Mouse (Mus musculus): ENCODE results near the gene Abtb1. TPM values are rescaled to one million over a fixed set of nuclear protein-coding genes. Genes with fewer than 3 reads are reported as not detected.

The Abtb1 gene
- polyA plus RNA-seq, 1 experiment from 2014 or later, result 23.9 TPM

DNA sequence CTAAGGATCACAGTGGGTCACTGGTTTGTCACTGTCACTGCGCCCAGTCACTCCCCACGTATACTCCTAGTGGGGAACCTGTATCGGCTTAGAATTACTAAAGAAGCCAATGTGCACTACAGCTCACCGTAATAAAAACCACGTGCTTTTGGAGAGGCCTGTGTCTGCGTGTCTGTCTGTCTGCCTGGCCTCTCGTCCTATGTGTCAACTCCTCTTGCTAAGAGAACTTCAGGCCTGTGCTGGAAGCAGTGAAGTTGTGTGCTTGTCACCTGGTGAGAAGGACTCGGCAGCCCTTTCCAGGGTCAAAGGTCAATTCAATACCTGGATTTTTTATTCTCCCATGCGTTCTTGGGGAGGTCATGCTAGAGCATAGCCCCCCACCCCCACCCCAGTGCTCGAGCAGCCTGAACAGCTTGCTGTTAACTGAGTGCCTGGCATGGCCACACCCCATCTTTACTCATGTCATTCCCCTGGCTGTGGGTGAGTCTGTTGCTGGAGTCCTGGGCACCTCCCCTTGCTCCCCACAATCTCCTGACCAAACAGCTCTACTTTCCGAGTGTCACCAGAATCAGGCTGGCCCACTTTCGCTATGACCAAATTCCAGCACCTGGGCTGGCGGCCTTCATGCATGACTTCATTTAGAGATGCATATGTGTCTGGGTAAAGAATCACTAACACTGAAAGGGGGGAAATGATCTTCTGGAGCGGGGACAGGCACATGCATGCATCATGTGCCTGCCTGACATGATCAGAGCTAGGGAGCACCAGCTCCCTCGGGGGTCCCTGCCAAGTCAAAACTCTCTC, 13.4 kb downstream of the Abtb1 start:
- Histone ChIP-seq H3K27ac (ENCODE audit: low read depth, low read length) (no peak overlapping the region), H3K4me2 (replicated peaks; ENCODE audit: low read depth) (no peak overlapping the region), H3K27me3 (replicated peaks; ENCODE audit: control insufficient read depth, insufficient read depth, low read length) (no peaks in the 10 kb centered on the region), H3K4me1 (replicated peaks; ENCODE audit: control insufficient read depth, insufficient read depth, low read length) (no peaks in the 10 kb centered on the region), H3K36me3 (ENCODE audit: control insufficient read depth, insufficient read depth) (peaks cover 8% of the 10 kb centered on the region; the same call in 1 of the 2 replicates), H3K4me3 (ENCODE audit: low read depth, low read length) (no peak overlapping the region), H3K9ac (ENCODE audit: low read depth, low read length) (no peak overlapping the region), H3K9me3 (ENCODE audit: control insufficient read depth) (no peaks in the 10 kb centered on the region)
- no peak for ATAC-seq
- no peak for TF ChIP-seq CTCF (IDR thresholded peaks at IDR 0.05; ENCODE audit: low read depth)
- WGBS, result 61% methylated on average over 15 of the region's 15 CpGs

DNA sequence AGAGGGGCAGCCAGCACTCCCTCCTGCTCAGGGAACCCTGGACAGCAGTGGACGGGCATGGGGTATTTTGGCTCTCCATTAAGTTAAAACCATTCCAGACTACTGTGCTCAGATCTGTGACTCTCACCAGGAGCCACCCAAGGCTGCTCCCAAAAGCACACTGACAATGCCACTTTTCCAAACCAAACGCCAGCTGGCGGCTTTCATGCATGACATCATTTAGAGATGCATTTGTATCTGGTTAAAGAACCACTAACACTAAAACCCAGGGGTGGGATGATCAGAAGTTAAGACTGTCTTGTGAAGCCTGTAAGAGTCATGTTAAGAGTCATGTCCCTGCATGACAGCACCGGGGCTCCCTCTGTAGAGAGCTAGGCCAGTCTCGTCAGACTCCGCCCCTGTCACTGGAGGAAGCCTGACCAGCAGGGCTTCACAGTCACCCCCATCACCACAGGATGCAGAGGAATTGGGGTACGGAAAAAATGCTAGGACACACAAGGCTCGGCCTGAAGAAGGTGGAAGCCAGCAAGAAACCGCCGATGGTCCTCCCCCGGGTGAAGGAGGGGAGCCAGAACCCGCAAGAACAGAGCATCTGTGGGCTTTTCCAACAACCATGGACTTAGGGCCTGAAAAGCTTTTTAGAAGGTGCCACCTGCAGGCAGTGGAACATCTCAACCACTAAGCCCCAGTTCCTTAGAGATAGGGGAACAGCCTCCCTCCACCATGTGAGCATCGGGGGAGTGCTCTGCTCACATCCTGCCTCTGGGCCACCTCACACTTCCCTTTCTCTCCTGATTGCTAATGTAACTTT, 14.2 kb downstream of the Abtb1 start:
- Histone ChIP-seq H3K4me3 (ENCODE audit: low read depth, low read length) (no peak overlapping the region), H3K27me3 (replicated peaks; ENCODE audit: control insufficient read depth, insufficient read depth, low read length) (no peaks in the 10 kb centered on the region), H3K9me3 (ENCODE audit: control insufficient read depth) (no peaks in the 10 kb centered on the region), H3K9ac (ENCODE audit: low read depth, low read length) (no peak overlapping the region), H3K4me1 (replicated peaks; ENCODE audit: control insufficient read depth, insufficient read depth, low read length) (no peaks in the 10 kb centered on the region), H3K27ac (ENCODE audit: low read depth, low read length) (no peak overlapping the region), H3K36me3 (ENCODE audit: control insufficient read depth, insufficient read depth) (peaks cover 11% of the 10 kb centered on the region; the same call in 1 of the 2 replicates), H3K4me2 (replicated peaks; ENCODE audit: low read depth) (no peak overlapping the region)
- WGBS, result 69% methylated on average over 13 of the region's 13 CpGs
- TF ChIP-seq CTCF (IDR thresholded peaks at IDR 0.05; ENCODE audit: low read depth), result 0 out of 2 replicates have a peak, but pooled peaks have one; percentile 10
- no peak for ATAC-seq

DNA sequence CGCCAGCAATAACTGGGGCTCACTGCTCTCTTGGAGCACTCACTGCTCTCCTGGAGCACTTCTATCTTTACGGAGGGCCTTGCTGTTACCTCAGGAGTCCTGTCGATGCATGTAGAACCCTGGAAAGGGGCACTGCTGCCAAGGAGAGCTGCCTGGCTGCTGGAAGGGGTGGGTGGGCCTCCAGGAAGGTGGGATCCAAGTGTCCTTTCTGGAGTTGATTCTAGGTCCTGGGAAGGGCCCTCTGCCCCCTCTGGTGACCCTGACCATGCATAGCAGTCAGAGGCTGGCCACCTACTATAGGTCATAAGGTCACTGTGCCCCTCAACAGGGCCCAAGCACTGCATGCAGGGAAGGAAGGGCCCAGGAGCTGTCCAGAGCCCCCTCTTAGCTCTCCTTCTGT, 14.8 kb downstream of the Abtb1 start:
- no peak overlapping the region for H3K4me3 ChIP-seq (ENCODE audit: low read depth, low read length)
- no peak overlapping the region for H3K9ac ChIP-seq (ENCODE audit: low read depth, low read length)
- H3K27ac ChIP-seq (ENCODE audit: low read depth, low read length), result no peak overlapping the region
- no peak for TF ChIP-seq CTCF (IDR thresholded peaks at IDR 0.05; ENCODE audit: low read depth)
- H3K4me2 ChIP-seq (replicated peaks; ENCODE audit: low read depth), result no peak overlapping the region
- peaks cover 15% of the 10 kb centered on the region; the same call in 1 of the 2 replicates for H3K36me3 ChIP-seq (ENCODE audit: control insufficient read depth, insufficient read depth)
- H3K9me3 ChIP-seq (ENCODE audit: control insufficient read depth), result no peaks in the 10 kb centered on the region
- no peaks in the 10 kb centered on the region for H3K27me3 ChIP-seq (replicated peaks; ENCODE audit: control insufficient read depth, insufficient read depth, low read length)
- WGBS, result 74% methylated on average over 3 of the region's 3 CpGs
- ATAC-seq, result no peak
- H3K4me1 ChIP-seq (replicated peaks; ENCODE audit: control insufficient read depth, insufficient read depth, low read length), result no peaks in the 10 kb centered on the region

DNA sequence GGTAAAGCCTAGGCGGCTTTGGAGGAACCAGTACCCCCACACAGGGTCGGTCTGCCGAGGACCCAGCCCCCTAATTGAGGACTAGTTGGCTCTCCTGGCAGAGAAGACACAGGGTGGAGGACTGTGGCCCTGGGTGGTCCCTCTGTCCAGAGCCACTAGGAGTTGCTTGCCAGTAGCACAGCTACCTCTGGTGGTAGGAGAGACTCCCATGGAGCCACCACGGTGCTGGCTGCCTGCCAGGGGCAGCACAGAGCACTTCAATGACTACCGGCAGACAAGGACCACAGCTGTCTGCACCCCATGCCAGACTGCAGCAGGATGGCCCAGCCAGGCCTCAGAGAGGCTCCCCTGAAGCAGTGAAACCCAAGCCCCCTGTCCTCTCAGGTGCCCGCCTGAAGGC, 15.2 kb downstream of the Abtb1 start:
- ATAC-seq, result no peak
- Histone ChIP-seq H3K27ac (ENCODE audit: low read depth, low read length) (no peak overlapping the region), H3K9me3 (ENCODE audit: control insufficient read depth) (no peaks in the 10 kb centered on the region), H3K4me3 (ENCODE audit: low read depth, low read length) (no peak overlapping the region), H3K4me2 (replicated peaks; ENCODE audit: low read depth) (no peak overlapping the region), H3K36me3 (ENCODE audit: control insufficient read depth, insufficient read depth) (peaks cover 19% of the 10 kb centered on the region; the same call in 1 of the 2 replicates), H3K9ac (ENCODE audit: low read depth, low read length) (no peak overlapping the region), H3K4me1 (replicated peaks; ENCODE audit: control insufficient read depth, insufficient read depth, low read length) (no peaks in the 10 kb centered on the region), H3K27me3 (replicated peaks; ENCODE audit: control insufficient read depth, insufficient read depth, low read length) (no peaks in the 10 kb centered on the region)
- WGBS, result 38% methylated on average over 6 of the region's 6 CpGs
- TF ChIP-seq CTCF (IDR thresholded peaks at IDR 0.05; ENCODE audit: low read depth), result peak; percentile 81

DNA sequence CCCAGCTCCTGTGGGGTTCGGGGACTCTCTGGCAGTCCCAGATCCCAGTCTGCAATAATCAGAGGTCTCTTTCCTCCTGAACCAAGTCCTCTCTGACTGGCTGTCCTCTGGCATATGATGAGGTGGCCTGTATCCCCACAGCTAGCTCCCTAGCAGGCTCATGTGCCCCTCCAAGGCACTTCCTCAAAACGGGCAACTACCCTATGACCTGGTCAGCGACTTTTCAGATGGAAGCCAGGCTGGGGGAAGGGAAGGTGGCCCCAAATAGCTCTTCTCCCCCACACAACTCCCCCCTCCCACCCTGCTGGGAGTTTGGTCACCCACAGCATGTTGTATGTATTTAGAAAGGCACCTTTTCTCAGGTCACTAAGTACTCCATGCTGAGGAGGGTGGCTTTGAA, 15.7 kb downstream of the Abtb1 start:
- H3K27ac ChIP-seq (ENCODE audit: low read depth, low read length), result no peak overlapping the region
- H3K4me2 ChIP-seq (replicated peaks; ENCODE audit: low read depth), result no peak overlapping the region
- no peak for TF ChIP-seq CTCF (IDR thresholded peaks at IDR 0.05; ENCODE audit: low read depth)
- no peak for ATAC-seq
- peaks cover 19% of the 10 kb centered on the region; the same call in 1 of the 2 replicates for H3K36me3 ChIP-seq (ENCODE audit: control insufficient read depth, insufficient read depth)
- no peaks in the 10 kb centered on the region for H3K4me1 ChIP-seq (replicated peaks; ENCODE audit: control insufficient read depth, insufficient read depth, low read length)
- WGBS, result 55% methylated on average over 3 of the region's 3 CpGs
- no peak overlapping the region for H3K9ac ChIP-seq (ENCODE audit: low read depth, low read length)
- no peak overlapping the region for H3K4me3 ChIP-seq (ENCODE audit: low read depth, low read length)
- no peaks in the 10 kb centered on the region for H3K27me3 ChIP-seq (replicated peaks; ENCODE audit: control insufficient read depth, insufficient read depth, low read length)
- no peaks in the 10 kb centered on the region for H3K9me3 ChIP-seq (ENCODE audit: control insufficient read depth)

DNA sequence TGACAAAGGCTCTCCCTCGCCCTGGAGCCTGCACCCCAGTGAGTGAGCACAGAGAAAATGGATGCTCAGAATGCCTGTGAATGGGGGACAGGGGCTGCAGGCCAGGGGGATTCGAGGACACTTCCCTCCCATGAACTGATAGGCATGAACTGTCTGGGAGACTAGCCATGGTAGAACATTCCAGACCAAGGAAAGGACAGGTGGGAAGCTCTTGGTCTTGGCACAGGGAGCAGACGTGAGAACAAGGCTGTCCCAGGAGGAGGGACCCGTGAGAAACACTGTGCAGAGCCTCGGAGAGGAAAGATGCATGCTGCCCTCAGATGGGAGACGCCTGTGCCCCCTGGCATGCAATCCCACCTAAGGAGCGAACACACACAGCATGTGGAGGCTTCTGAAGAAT, 17.6 kb downstream of the Abtb1 start:
- H3K4me3 ChIP-seq (ENCODE audit: low read depth, low read length), result no peak overlapping the region
- 66% methylated on average over 7 of the region's 7 CpGs for WGBS
- TF ChIP-seq CTCF (IDR thresholded peaks at IDR 0.05; ENCODE audit: low read depth), result no peak

More for the DNA sequence above, 17.6 kb downstream of the Abtb1 start:
- H3K4me2 ChIP-seq (replicated peaks; ENCODE audit: low read depth), result no peak overlapping the region
- H3K9me3 ChIP-seq (ENCODE audit: control insufficient read depth), result no peaks in the 10 kb centered on the region
- H3K27ac ChIP-seq (ENCODE audit: low read depth, low read length), result no peak overlapping the region
- H3K9ac ChIP-seq (ENCODE audit: low read depth, low read length), result no peak overlapping the region
- H3K36me3 ChIP-seq (ENCODE audit: control insufficient read depth, insufficient read depth), result peaks cover 19% of the 10 kb centered on the region; the same call in 1 of the 2 replicates
- H3K4me1 ChIP-seq (replicated peaks; ENCODE audit: control insufficient read depth, insufficient read depth, low read length), result no peaks in the 10 kb centered on the region
- ATAC-seq, result no peak
- no peaks in the 10 kb centered on the region for H3K27me3 ChIP-seq (replicated peaks; ENCODE audit: control insufficient read depth, insufficient read depth, low read length)

Data from intestine, postnatal 0 days (tissue).